Mouse (Mus musculus): ENCODE data around the gene Ccdc151. TPM values are rescaled to one million over a fixed set of nuclear protein-coding genes. Genes with fewer than 3 reads are reported as not detected.

Ccdc151 gene
- polyA plus RNA-seq, 1 experiment from 2014 or later: not detected

- H3K27ac ChIP-seq (ENCODE audit: low read depth): no peak overlapping the region
- H3K9me3 ChIP-seq (ENCODE audit: low read length): no peaks in the 10 kb centered on the region
- no peak overlapping the region for H3K9ac ChIP-seq (replicated peaks)
- no peak overlapping the region for H3K4me2 ChIP-seq (ENCODE audit: low read depth, low read length)
- no peaks in the 10 kb centered on the region for H3K36me3 ChIP-seq (replicated peaks; ENCODE audit: insufficient read depth, low read length)
- ATAC-seq: no peak
- no peaks in the 10 kb centered on the region for H3K27me3 ChIP-seq (ENCODE audit: insufficient read depth, low read length)
- 71% methylated on average over 12 of the region's 12 CpGs for WGBS (ENCODE audit: insufficient replicate concordance)
- H3K4me1 ChIP-seq (ENCODE audit: insufficient read depth): peaks cover 7% of the 10 kb centered on the region; the same call in 1 of the 2 replicates
- TF ChIP-seq EP300 (IDR thresholded peaks at IDR 0.05; ENCODE audit: low read depth) (no peak), CTCF (IDR thresholded peaks at IDR 0.05; ENCODE audit: low read depth) (no peak)
- H3K4me3 ChIP-seq (ENCODE audit: low read depth, low read length): no peak overlapping the region
- DNase-seq: no peak
These were observed 59.4 kb downstream of the Ccdc151 start for GRCm38 (mm10) chr9:21943046-21943445.

Other genes with a start within 250 kb of the Ccdc151 start
- gene Spc24, start 242.3 kb downstream of the Ccdc151 start, polyA plus RNA-seq (2015; fragmentation: Nextera tagmentation; extraction: Ambion mirVana): 38.4 and 41.4 TPM in 2 replicates
- gene Kank2, start 203.9 kb downstream of the Ccdc151 start, polyA plus RNA-seq (2015; fragmentation: Nextera tagmentation; extraction: Ambion mirVana): 2.8 and 3.7 TPM in 2 replicates
- gene Angptl8, start 167.1 kb downstream of the Ccdc151 start, polyA plus RNA-seq (2015; fragmentation: Nextera tagmentation; extraction: Ambion mirVana): 74.6 and 75.7 TPM in 2 replicates
- gene Dock6, start 150.0 kb downstream of the Ccdc151 start, polyA plus RNA-seq (2015; fragmentation: Nextera tagmentation; extraction: Ambion mirVana): 3.6 and 4.1 TPM in 2 replicates
- gene Rab3d, start 84.4 kb downstream of the Ccdc151 start, polyA plus RNA-seq (2015; fragmentation: Nextera tagmentation; extraction: Ambion mirVana): 9.3 and 9.9 TPM in 2 replicates
- 0.81 and 1.1 TPM in 2 replicates for gene Ccdc159, start 75.2 kb downstream of the Ccdc151 start, polyA plus RNA-seq (2015; fragmentation: Nextera tagmentation; extraction: Ambion mirVana)
- 222 and 246 TPM in 2 replicates for gene Tmem205, start 75.1 kb downstream of the Ccdc151 start, polyA plus RNA-seq (2015; fragmentation: Nextera tagmentation; extraction: Ambion mirVana)
- gene Plppr2, start 65.6 kb downstream of the Ccdc151 start, polyA plus RNA-seq (2015; fragmentation: Nextera tagmentation; extraction: Ambion mirVana): 0.70 and 1.0 TPM in 2 replicates
- gene Swsap1, start 46.9 kb downstream of the Ccdc151 start, polyA plus RNA-seq (2015; fragmentation: Nextera tagmentation; extraction: Ambion mirVana): 2.3 and 2.6 TPM in 2 replicates
- gene Epor, start 39.1 kb downstream of the Ccdc151 start, polyA plus RNA-seq (2015; fragmentation: Nextera tagmentation; extraction: Ambion mirVana): 40.6 and 41.6 TPM in 2 replicates
- 0.14 and 0.32 TPM in 2 replicates for gene Rgl3, start 13.2 kb downstream of the Ccdc151 start, polyA plus RNA-seq (2015; fragmentation: Nextera tagmentation; extraction: Ambion mirVana)
- gene Prkcsh, start 172 bp upstream of the Ccdc151 start, polyA plus RNA-seq (2015; fragmentation: Nextera tagmentation; extraction: Ambion mirVana): 47.0 and 47.6 TPM in 2 replicates
- gene Elavl3, start 49.4 kb upstream of the Ccdc151 start, polyA plus RNA-seq (2015; fragmentation: Nextera tagmentation; extraction: Ambion mirVana): not detected in 2 replicates
- gene Gm49318, start 68.6 kb upstream of the Ccdc151 start, polyA plus RNA-seq (2015; fragmentation: Nextera tagmentation; extraction: Ambion mirVana): not detected in 2 replicates
- 2.6 and 3.1 TPM in 2 replicates for gene Zfp653, start 68.7 kb upstream of the Ccdc151 start, polyA plus RNA-seq (2015; fragmentation: Nextera tagmentation; extraction: Ambion mirVana)
- 18.1 and 18.2 TPM in 2 replicates for gene Ecsit, start 82.8 kb upstream of the Ccdc151 start, polyA plus RNA-seq (2015; fragmentation: Nextera tagmentation; extraction: Ambion mirVana)
- gene Cnn1, start 96.6 kb upstream of the Ccdc151 start, polyA plus RNA-seq (2015; fragmentation: Nextera tagmentation; extraction: Ambion mirVana): 0.33 and 0.68 TPM in 2 replicates
- gene Elof1, start 114.5 kb upstream of the Ccdc151 start, polyA plus RNA-seq (2015; fragmentation: Nextera tagmentation; extraction: Ambion mirVana): 72.7 and 75.6 TPM in 2 replicates
- gene Acp5, start 133.1 kb upstream of the Ccdc151 start, polyA plus RNA-seq (2015; fragmentation: Nextera tagmentation; extraction: Ambion mirVana): 102 and 108 TPM in 2 replicates
- gene Pigyl, start 154.2 kb upstream of the Ccdc151 start, polyA plus RNA-seq (2015; fragmentation: Nextera tagmentation; extraction: Ambion mirVana): 34.9 and 36.6 TPM in 2 replicates
- gene Zfp872, start 185.5 kb upstream of the Ccdc151 start, polyA plus RNA-seq (2015; fragmentation: Nextera tagmentation; extraction: Ambion mirVana): 0.04 TPM in 2 replicates
- 4.2 and 4.4 TPM in 2 replicates for gene Zfp809, start 223.1 kb upstream of the Ccdc151 start, polyA plus RNA-seq (2015; fragmentation: Nextera tagmentation; extraction: Ambion mirVana)

Data from liver, postnatal 0 days (tissue).